Mouse (Mus musculus): Measurements from ENCODE around the gene Hs6st1.

Gene Hs6st1

GRCm38 (mm10) chr1:36109987-36110386 lies 41.8 kb downstream of the Hs6st1 start:
- in situ Hi-C loops (cut with MboI; ENCODE audit: low pct_unique_long_range_greater_than_20kb in 1 of 2, low sequenced_read_pairs in 2 of 2, unreplicated experiment in 1 of 2) = no loop called here

- in situ Hi-C loops (cut with MboI; ENCODE audit: low pct_unique_long_range_greater_than_20kb in 1 of 2, low sequenced_read_pairs in 2 of 2, unreplicated experiment in 1 of 2) = no loop called here
Measured at GRCm38 (mm10) chr1:36112665-36113064, 44.5 kb downstream of the Hs6st1 start.

GRCm38 (mm10) chr1:36113670-36114069 lies 45.5 kb downstream of the Hs6st1 start:
- in situ Hi-C loops (cut with MboI; ENCODE audit: low pct_unique_long_range_greater_than_20kb in 1 of 2, low sequenced_read_pairs in 2 of 2, unreplicated experiment in 1 of 2) = no loop called here

- in situ Hi-C loops (cut with MboI; ENCODE audit: low pct_unique_long_range_greater_than_20kb in 1 of 2, low sequenced_read_pairs in 2 of 2, unreplicated experiment in 1 of 2) = no loop called here
Measured at GRCm38 (mm10) chr1:36114844-36115243, 46.6 kb downstream of the Hs6st1 start.

GRCm38 (mm10) chr1:36116488-36116887 lies 48.3 kb downstream of the Hs6st1 start:
- in situ Hi-C loops (cut with MboI; ENCODE audit: low pct_unique_long_range_greater_than_20kb in 1 of 2, low sequenced_read_pairs in 2 of 2, unreplicated experiment in 1 of 2) = no loop called here

- in situ Hi-C loops (cut with MboI; ENCODE audit: low pct_unique_long_range_greater_than_20kb in 1 of 2, low sequenced_read_pairs in 2 of 2, unreplicated experiment in 1 of 2) = no loop called here
Measured at GRCm38 (mm10) chr1:36118061-36118685, 50.0 kb downstream of the Hs6st1 start.

GRCm38 (mm10) chr1:36118958-36119357 lies 50.8 kb downstream of the Hs6st1 start:
- in situ Hi-C loops (cut with MboI; ENCODE audit: low pct_unique_long_range_greater_than_20kb in 1 of 2, low sequenced_read_pairs in 2 of 2, unreplicated experiment in 1 of 2) = no loop called here

GRCm38 (mm10) chr1:36119426-36119825 lies 51.2 kb downstream of the Hs6st1 start:
- in situ Hi-C loops (cut with MboI; ENCODE audit: low pct_unique_long_range_greater_than_20kb in 1 of 2, low sequenced_read_pairs in 2 of 2, unreplicated experiment in 1 of 2) = no loop called here

GRCm38 (mm10) chr1:36121172-36121571 lies 53.0 kb downstream of the Hs6st1 start:
- in situ Hi-C loops (cut with MboI; ENCODE audit: low pct_unique_long_range_greater_than_20kb in 1 of 2, low sequenced_read_pairs in 2 of 2, unreplicated experiment in 1 of 2) = no loop called here

GRCm38 (mm10) chr1:36125076-36125475 lies 56.9 kb downstream of the Hs6st1 start:
- in situ Hi-C loops (cut with MboI; ENCODE audit: low pct_unique_long_range_greater_than_20kb in 1 of 2, low sequenced_read_pairs in 2 of 2, unreplicated experiment in 1 of 2) = loop anchor here in 1 of 2 experiments (25.0 kb wide), 1 partner anchor 388 kb away; no protein-coding TSS in a partner anchor

- in situ Hi-C loops (cut with MboI; ENCODE audit: low pct_unique_long_range_greater_than_20kb in 1 of 2, low sequenced_read_pairs in 2 of 2, unreplicated experiment in 1 of 2) = loop anchor here in 1 of 2 experiments (25.0 kb wide), 1 partner anchor 392 kb away; no protein-coding TSS in a partner anchor
Measured at GRCm38 (mm10) chr1:36129126-36129525, 60.9 kb downstream of the Hs6st1 start.

GRCm38 (mm10) chr1:36129881-36130280 lies 61.7 kb downstream of the Hs6st1 start:
- in situ Hi-C loops (cut with MboI; ENCODE audit: low pct_unique_long_range_greater_than_20kb in 1 of 2, low sequenced_read_pairs in 2 of 2, unreplicated experiment in 1 of 2) = loop anchor here in 1 of 2 experiments (10.0 to 25.0 kb wide), 2 partner anchors 285 to 393 kb away; no protein-coding TSS in a partner anchor

GRCm38 (mm10) chr1:36130307-36131035 lies 62.3 kb downstream of the Hs6st1 start:
- in situ Hi-C loops (cut with MboI; ENCODE audit: low pct_unique_long_range_greater_than_20kb in 1 of 2, low sequenced_read_pairs in 2 of 2, unreplicated experiment in 1 of 2) = loop anchor here in 1 of 2 experiments (10.0 to 25.0 kb wide), 2 partner anchors 286 to 393 kb away; no protein-coding TSS in a partner anchor

GRCm38 (mm10) chr1:36131154-36131553 lies 63.0 kb downstream of the Hs6st1 start:
- in situ Hi-C loops (cut with MboI; ENCODE audit: low pct_unique_long_range_greater_than_20kb in 1 of 2, low sequenced_read_pairs in 2 of 2, unreplicated experiment in 1 of 2) = loop anchor here in 1 of 2 experiments (10.0 to 25.0 kb wide), 2 partner anchors 286 to 394 kb away; no protein-coding TSS in a partner anchor

GRCm38 (mm10) chr1:36131766-36132165 lies 63.6 kb downstream of the Hs6st1 start:
- in situ Hi-C loops (cut with MboI; ENCODE audit: low pct_unique_long_range_greater_than_20kb in 1 of 2, low sequenced_read_pairs in 2 of 2, unreplicated experiment in 1 of 2) = loop anchor here in 1 of 2 experiments (10.0 to 25.0 kb wide), 2 partner anchors 287 to 394 kb away; no protein-coding TSS in a partner anchor

- in situ Hi-C loops (cut with MboI; ENCODE audit: low pct_unique_long_range_greater_than_20kb in 1 of 2, low sequenced_read_pairs in 2 of 2, unreplicated experiment in 1 of 2) = loop anchor here in 1 of 2 experiments (10.0 to 25.0 kb wide), 2 partner anchors 287 to 395 kb away; no protein-coding TSS in a partner anchor
Measured at GRCm38 (mm10) chr1:36132211-36132610, 64.0 kb downstream of the Hs6st1 start.

GRCm38 (mm10) chr1:36133041-36133440 lies 64.8 kb downstream of the Hs6st1 start:
- in situ Hi-C loops (cut with MboI; ENCODE audit: low pct_unique_long_range_greater_than_20kb in 1 of 2, low sequenced_read_pairs in 2 of 2, unreplicated experiment in 1 of 2) = loop anchor here in 1 of 2 experiments (10.0 to 25.0 kb wide), 2 partner anchors 288 to 396 kb away; no protein-coding TSS in a partner anchor

- in situ Hi-C loops (cut with MboI; ENCODE audit: low pct_unique_long_range_greater_than_20kb in 1 of 2, low sequenced_read_pairs in 2 of 2, unreplicated experiment in 1 of 2) = loop anchor here in 1 of 2 experiments (10.0 to 25.0 kb wide), 2 partner anchors 289 to 396 kb away; no protein-coding TSS in a partner anchor
Measured at GRCm38 (mm10) chr1:36133647-36134046, 65.4 kb downstream of the Hs6st1 start.

- in situ Hi-C loops (cut with MboI; ENCODE audit: low pct_unique_long_range_greater_than_20kb in 1 of 2, low sequenced_read_pairs in 2 of 2, unreplicated experiment in 1 of 2) = loop anchor here in 1 of 2 experiments (10.0 to 25.0 kb wide), 2 partner anchors 290 to 397 kb away; no protein-coding TSS in a partner anchor
Measured at GRCm38 (mm10) chr1:36134584-36134983, 66.4 kb downstream of the Hs6st1 start.
